Mouse (Mus musculus) lung, postnatal 0 days (tissue): ENCODE data around the gene Il21r. TPM values are rescaled to one million over a fixed set of nuclear protein-coding genes. Genes with fewer than 3 reads are reported as not detected.

Experiments
- ATAC-seq: fragments of 200-750 bp; cut with Nextera tagmentation; 2 replicates; pipeline ENCODE4 v1.8.0; 2017; ENCODE audit warnings: moderate library complexity
- DNase-seq: peaks from one replicate; pipeline ENCODE4 v3.0.0-alpha.2; 2016; ENCODE audit warnings: low spot score
- H3K27ac ChIP-seq: fragments of 300-500 bp; sonication (generic); 2 replicates; pipeline ENCODE4 v1.5.1; 2014; ENCODE audit warnings: antibody characterized with exemption, mild to moderate bottlenecking, low read length, mixed read lengths
- H3K27me3 ChIP-seq: fragments of 300-500 bp; sonication (generic); replicated peaks from 2 replicates; pipeline ENCODE4 v1.6.1; 2014; ENCODE audit warnings: low read length, mixed read lengths; ENCODE audit not compliant: insufficient read depth
- H3K36me3 ChIP-seq: fragments of 300-500 bp; sonication (generic); 2 replicates; pipeline ENCODE4 v1.6.1; 2014; ENCODE audit warnings: low read length, mixed read lengths; ENCODE audit not compliant: insufficient read depth
- H3K4me1 ChIP-seq: fragments of 300-500 bp; sonication (generic); 2 replicates; pipeline ENCODE4 v1.6.1; 2014; ENCODE audit warnings: antibody characterized with exemption, low read depth, low read length, mixed read lengths; ENCODE audit not compliant: insufficient read depth
- H3K4me2 ChIP-seq: fragments of 300-500 bp; sonication (generic); replicated peaks from 2 replicates; pipeline ENCODE4 v1.6.1; 2014; ENCODE audit warnings: low read depth, mild to moderate bottlenecking, low read length, moderate library complexity, mixed read lengths
- H3K4me3 ChIP-seq: fragments of 300-500 bp; sonication (generic); 2 replicates; pipeline ENCODE4 v1.5.1; 2014; ENCODE audit warnings: low read depth, low read length
- H3K9ac ChIP-seq: fragments of 300-500 bp; sonication (generic); replicated peaks from 2 replicates; pipeline ENCODE4 v1.6.1; 2014; ENCODE audit warnings: low read depth, mild to moderate bottlenecking
- H3K9me3 ChIP-seq: fragments of 300-500 bp; sonication (generic); 2 replicates; pipeline ENCODE4 v1.6.1; 2016; ENCODE audit warnings: low read length, mixed read lengths
- CTCF ChIP-seq: IDR thresholded peaks from 2 replicates; pipeline ENCODE4 v1.5.1; 2016; ENCODE audit warnings: antibody characterized with exemption, mild to moderate bottlenecking
- EP300 ChIP-seq: IDR thresholded peaks from 2 replicates; pipeline ENCODE4 v1.6.1; 2016; ENCODE audit warnings: antibody characterized with exemption, mild to moderate bottlenecking, control low read depth
- WGBS: fragments of 180-500 bp; shearing (Covaris S2); extraction: QIAGEN DNeasy Blood & Tissue Kit; methylation state at CpG from one replicate; pipeline ENCODE4 v1.1.7; 2014; 5-methylcytosine and 5-hydroxymethylcytosine counted together
- polyA plus RNA-seq: library from polyadenylated mRNA; unstranded; fragments of >200 nt; fragmentation: Nextera tagmentation; extraction: Ambion mirVana; gene quantifications from 2 replicates; pipeline ENCODE4 v1.2.1, GENCODE M21; 2015

Il21r gene
- polyA plus RNA-seq, 1 experiment from 2014 or later = 0.38 TPM

DNA sequence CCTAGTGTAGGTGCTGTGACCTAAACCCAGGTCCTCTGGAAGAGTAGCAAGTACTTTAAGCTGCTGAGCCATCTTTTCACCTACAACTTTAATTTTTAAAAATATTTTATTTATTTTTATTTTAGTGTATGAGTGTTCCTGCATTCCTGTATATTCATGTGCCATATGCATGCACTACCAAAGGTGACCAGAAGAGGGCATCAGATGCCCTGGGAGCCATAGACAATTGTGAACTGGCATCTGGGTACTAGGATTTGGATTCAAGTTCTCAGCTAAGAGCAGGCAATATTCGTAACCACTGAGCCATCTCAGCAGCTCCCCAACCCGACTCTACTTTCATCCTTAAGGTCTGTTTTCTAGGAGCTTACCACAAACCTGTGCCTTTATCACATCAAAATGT lies 71.7 kb downstream of the Il21r start:
- Histone ChIP-seq H3K4me3 (no peak overlapping the region), H3K36me3 (peaks cover 86% of the 10 kb centered on the region), H3K9me3 (no peaks in the 10 kb centered on the region), H3K27me3 (no peaks in the 10 kb centered on the region), H3K4me2 (no peak overlapping the region), H3K27ac (no peak overlapping the region), H3K9ac (no peak overlapping the region), H3K4me1 (no peaks in the 10 kb centered on the region)
- no peak for ATAC-seq
- 73% methylated on average over 2 of the region's 2 CpGs for WGBS
- peak; percentile 38 for DNase-seq
- TF ChIP-seq CTCF (peak; percentile 84), EP300 (no peak)

DNA sequence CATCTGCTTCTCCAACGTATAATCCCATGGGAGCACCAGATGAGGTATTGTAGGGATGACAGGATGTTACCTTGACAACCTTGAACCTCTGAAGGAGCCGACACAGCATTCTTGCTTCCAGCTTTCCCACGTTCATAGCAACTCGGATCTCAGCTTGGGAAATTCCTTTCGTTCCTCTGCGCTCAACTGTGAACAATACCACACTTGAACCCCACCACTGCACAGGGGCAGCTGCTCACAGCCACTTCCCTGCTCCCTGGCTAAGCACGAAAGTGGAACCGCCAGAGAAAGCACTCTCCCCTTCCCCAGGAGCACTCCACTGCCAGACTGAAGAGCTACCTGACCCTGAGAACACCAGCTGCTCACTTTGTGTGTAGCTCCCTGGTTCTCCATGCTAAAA lies 75.5 kb downstream of the Il21r start:
- no peaks in the 10 kb centered on the region for H3K4me1 ChIP-seq
- H3K9me3 ChIP-seq = no peaks in the 10 kb centered on the region
- H3K27me3 ChIP-seq = no peaks in the 10 kb centered on the region
- DNase-seq (no peak), ATAC-seq (no peak; the same call in 1 of the 2 replicates)
- TF ChIP-seq EP300 (no peak), CTCF (no peak)
- WGBS = 72% methylated on average over 8 of the region's 8 CpGs
- no peak overlapping the region for H3K4me3 ChIP-seq
- no peak overlapping the region for H3K4me2 ChIP-seq
- peaks cover 67% of the 10 kb centered on the region for H3K36me3 ChIP-seq
- no peak overlapping the region for H3K27ac ChIP-seq
- no peak overlapping the region for H3K9ac ChIP-seq

DNA sequence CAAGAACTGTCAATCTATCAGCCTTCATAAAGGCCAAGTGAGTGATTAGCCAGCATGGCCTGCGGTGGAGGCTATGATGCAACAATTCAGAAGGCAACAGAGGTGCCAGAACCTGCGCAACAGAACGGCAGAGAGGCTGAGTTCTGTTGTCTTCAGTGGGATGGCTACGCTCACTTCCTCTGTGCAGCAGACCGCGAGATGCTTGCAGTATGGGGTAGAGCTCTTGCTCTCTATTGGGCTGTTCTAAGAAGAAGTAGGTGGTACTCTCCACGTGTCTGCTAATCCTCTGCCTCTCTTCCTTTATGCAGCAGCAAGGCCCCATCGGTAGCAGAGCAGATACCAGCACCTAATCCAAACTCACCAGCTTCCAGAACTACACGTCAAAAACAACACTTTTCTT lies 76.7 kb downstream of the Il21r start:
- H3K27me3 ChIP-seq = no peaks in the 10 kb centered on the region
- TF ChIP-seq CTCF (no peak), EP300 (no peak)
- H3K9ac ChIP-seq = no peak overlapping the region
- WGBS = 85% methylated on average over 9 of the region's 9 CpGs
- no peak overlapping the region for H3K27ac ChIP-seq
- no peak overlapping the region for H3K4me3 ChIP-seq
- H3K4me2 ChIP-seq = no peak overlapping the region
- no peak for DNase-seq
- no peak for ATAC-seq
- H3K36me3 ChIP-seq = peaks cover 57% of the 10 kb centered on the region
- H3K9me3 ChIP-seq = no peaks in the 10 kb centered on the region
- no peaks in the 10 kb centered on the region for H3K4me1 ChIP-seq

Other genes with a start within 250 kb of the Il21r start
- 4.2 and 5.6 TPM in 2 replicates for gene Kdm8, start 158.8 kb upstream of the Il21r start, polyA plus RNA-seq
- gene Nsmce1, start 111.8 kb upstream of the Il21r start, polyA plus RNA-seq = 94.0 and 94.2 TPM in 2 replicates
- gene Il4ra, start 51.3 kb upstream of the Il21r start, polyA plus RNA-seq = 29.7 and 31.8 TPM in 2 replicates
- 13.6 and 16.5 TPM in 2 replicates for gene Gtf3c1, start 104.4 kb downstream of the Il21r start, polyA plus RNA-seq
- gene D430042O09Rik, start 104.5 kb downstream of the Il21r start, polyA plus RNA-seq = 5.3 and 5.8 TPM in 2 replicates